Mouse (Mus musculus) splenic B cell, adult 2 months (primary cell): ENCODE data around the gene Rnf157.

Source experiments
- DNase-seq: peaks from one replicate; pipeline ENCODE4 v3.0.0-alpha.2; 2011; ENCODE audit warnings: low read depth, low spot score
- H3K27me3 ChIP-seq: 2 replicates; pipeline ENCODE4 v1.6.1; 2012; ENCODE audit warnings: mild to moderate bottlenecking, low read length, moderate library complexity, mixed read lengths; ENCODE audit not compliant: control insufficient read depth, poor library complexity, insufficient read depth, severe bottlenecking
- H3K36me3 ChIP-seq: 2 replicates; pipeline ENCODE4 v1.6.1; 2012; ENCODE audit warnings: mild to moderate bottlenecking, low read length, moderate library complexity, mixed read lengths; ENCODE audit not compliant: control insufficient read depth, poor library complexity, insufficient read depth, severe bottlenecking

Rnf157 gene

GRCm38 (mm10) chr11:116412904-116413630, at the start of gene Rnf157:
Rnf157 (minus strand) TSS chr11:116413032.
- no peaks in the 10 kb centered on the region; the same call in 1 of the 2 replicates for H3K27me3 ChIP-seq
- peak; percentile 86 for DNase-seq

GRCm38 (mm10) chr11:116459786-116460185, 47.0 kb upstream of the Rnf157 start:
- Histone ChIP-seq H3K36me3 (no peaks in the 10 kb centered on the region), H3K27me3 (no peaks in the 10 kb centered on the region)
- DNase-seq: no peak

More at GRCm38 (mm10) chr11:116412904-116413630, at the start of gene Rnf157:
- H3K36me3 ChIP-seq: no peaks in the 10 kb centered on the region

- Histone ChIP-seq H3K36me3 (no peaks in the 10 kb centered on the region), H3K27me3 (no peaks in the 10 kb centered on the region)
- DNase-seq: no peak
Observed at GRCm38 (mm10) chr11:116456234-116456633, 43.4 kb upstream of the Rnf157 start.

GRCm38 (mm10) chr11:116453889-116454288, 41.1 kb upstream of the Rnf157 start:
- Histone ChIP-seq H3K27me3 (no peaks in the 10 kb centered on the region), H3K36me3 (no peaks in the 10 kb centered on the region)
- no peak for DNase-seq

GRCm38 (mm10) chr11:116449341-116449740, 36.5 kb upstream of the Rnf157 start:
- DNase-seq: no peak
- no peaks in the 10 kb centered on the region for H3K27me3 ChIP-seq
- H3K36me3 ChIP-seq: no peaks in the 10 kb centered on the region

- Histone ChIP-seq H3K27me3 (no peaks in the 10 kb centered on the region), H3K36me3 (no peaks in the 10 kb centered on the region)
- no peak for DNase-seq
Observed at GRCm38 (mm10) chr11:116447822-116448221, 35.0 kb upstream of the Rnf157 start.

- Histone ChIP-seq H3K36me3 (no peaks in the 10 kb centered on the region), H3K27me3 (no peaks in the 10 kb centered on the region)
- no peak for DNase-seq
Observed at GRCm38 (mm10) chr11:116446308-116446887, 33.6 kb upstream of the Rnf157 start.

GRCm38 (mm10) chr11:116445596-116446307, 32.9 kb upstream of the Rnf157 start:
- peak; percentile 94 for DNase-seq
- no peaks in the 10 kb centered on the region for H3K27me3 ChIP-seq
- H3K36me3 ChIP-seq: no peaks in the 10 kb centered on the region

- no peak for DNase-seq
- H3K36me3 ChIP-seq: no peaks in the 10 kb centered on the region
Observed at GRCm38 (mm10) chr11:116443935-116444334, 31.1 kb upstream of the Rnf157 start.

GRCm38 (mm10) chr11:116443311-116443710, 30.5 kb upstream of the Rnf157 start:
- Histone ChIP-seq H3K36me3 (no peaks in the 10 kb centered on the region), H3K27me3 (no peaks in the 10 kb centered on the region)
- no peak for DNase-seq

More at GRCm38 (mm10) chr11:116443935-116444334, 31.1 kb upstream of the Rnf157 start:
- no peaks in the 10 kb centered on the region for H3K27me3 ChIP-seq

- no peaks in the 10 kb centered on the region for H3K27me3 ChIP-seq
- no peaks in the 10 kb centered on the region for H3K36me3 ChIP-seq
- no peak for DNase-seq
Observed at GRCm38 (mm10) chr11:116442867-116443177, 30.0 kb upstream of the Rnf157 start.

GRCm38 (mm10) chr11:116442129-116442866, 29.5 kb upstream of the Rnf157 start:
- no peak for DNase-seq
- no peaks in the 10 kb centered on the region for H3K36me3 ChIP-seq
- H3K27me3 ChIP-seq: no peaks in the 10 kb centered on the region

- DNase-seq: no peak
- H3K27me3 ChIP-seq: no peaks in the 10 kb centered on the region
- H3K36me3 ChIP-seq: 0 out of 2 replicates have a peak, but pooled peaks cover 4% of the 10 kb centered on the region
Observed at GRCm38 (mm10) chr11:116440408-116441068, 27.7 kb upstream of the Rnf157 start.
